Mouse (Mus musculus): ENCODE measurements around the gene Snx22. TPM values are rescaled to one million over a fixed set of nuclear protein-coding genes. Genes with fewer than 3 reads are reported as not detected.

The Snx22 gene
- 1.4 and 2.3 TPM in 2 replicates for polyA plus RNA-seq (2015; fragmentation: Nextera tagmentation; extraction: Ambion mirVana)

DNA sequence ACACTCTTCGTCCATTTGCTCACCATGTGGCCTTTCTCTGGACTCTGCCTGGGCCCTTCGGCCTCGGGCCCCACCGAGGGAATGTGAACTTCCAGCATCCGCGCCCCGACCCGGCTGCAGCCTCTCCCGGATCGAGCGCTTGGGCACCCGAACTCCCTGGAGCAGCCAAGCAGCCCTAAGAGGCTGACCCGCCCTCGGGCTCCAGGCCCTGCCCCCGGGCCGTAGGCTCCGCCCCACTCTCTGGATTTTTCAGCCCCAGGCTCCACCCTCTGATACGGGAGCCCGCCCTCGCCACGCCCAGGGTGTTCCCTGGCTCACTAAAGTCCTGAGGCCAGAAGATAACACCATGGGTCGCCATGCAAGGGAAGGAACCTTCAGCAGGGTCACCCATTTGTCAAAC lies at the start of gene Snx22:
Gene Snx22 (minus strand): TSS at position 137 of the 400 bp plus-strand sequence.
- H3K4me2 ChIP-seq = peak within 1 kb of the TSS; percentile 94
- H3K4me3 ChIP-seq (replicated peaks) = peak within 1 kb of the TSS; percentile 52
- no peak within 1 kb of the TSS for H3K27ac ChIP-seq
- no peaks in the 10 kb centered on the region for H3K9me3 ChIP-seq (replicated peaks)
- H3K4me1 ChIP-seq = peaks cover 12% of the 10 kb centered on the region
- peaks cover 38% of the 10 kb centered on the region for H3K27me3 ChIP-seq
- H3K9ac ChIP-seq = peak within 1 kb of the TSS; percentile 38
- ATAC-seq (replicated peaks; ENCODE audit: low FRiP score) = peak; percentile 96
- WGBS = under 1% methylated on average over 22 of the region's 22 CpGs
- peaks cover 26% of the 10 kb centered on the region for H3K36me3 ChIP-seq

GRCm38 (mm10) chr9:66116890-66117289 lies 47.4 kb upstream of the Snx22 start:
- 0 out of 2 replicates have a peak overlapping the region, but pooled peaks have one; percentile 10 for H3K27ac ChIP-seq
- ATAC-seq (replicated peaks; ENCODE audit: low FRiP score) = no peak

GRCm38 (mm10) chr9:66114341-66114740 lies 44.8 kb upstream of the Snx22 start:
- H3K4me1 ChIP-seq = peaks cover 20% of the 10 kb centered on the region; the same call in 1 of the 2 replicates
- H3K9me3 ChIP-seq (replicated peaks) = no peaks in the 10 kb centered on the region
- 91% methylated on average over 3 of the region's 3 CpGs for WGBS

More at GRCm38 (mm10) chr9:66116890-66117289, 47.4 kb upstream of the Snx22 start:
- H3K9ac ChIP-seq = no peak overlapping the region
- H3K36me3 ChIP-seq = peaks cover 35% of the 10 kb centered on the region
- 47% methylated on average over 8 of the region's 8 CpGs for WGBS
- no peaks in the 10 kb centered on the region for H3K9me3 ChIP-seq (replicated peaks)
- peaks cover 13% of the 10 kb centered on the region; the same call in 1 of the 2 replicates for H3K4me1 ChIP-seq
- no peak overlapping the region for H3K4me2 ChIP-seq
- H3K27me3 ChIP-seq = no peaks in the 10 kb centered on the region
- H3K4me3 ChIP-seq (replicated peaks) = no peak overlapping the region

GRCm38 (mm10) chr9:66110611-66111379 lies 41.3 kb upstream of the Snx22 start:
- Histone ChIP-seq H3K36me3 (peaks cover 69% of the 10 kb centered on the region), H3K27me3 (no peaks in the 10 kb centered on the region), H3K4me1 (0 out of 2 replicates have a peak, but pooled peaks cover 7% of the 10 kb centered on the region), H3K27ac (peak overlapping the region; percentile 77), H3K4me2 (no peak overlapping the region), H3K4me3 (replicated peaks) (no peak overlapping the region), H3K9me3 (replicated peaks) (no peaks in the 10 kb centered on the region), H3K9ac (no peak overlapping the region)
- no peak for ATAC-seq (replicated peaks; ENCODE audit: low FRiP score)
- 77% methylated on average over 8 of the region's 8 CpGs for WGBS

More at GRCm38 (mm10) chr9:66114341-66114740, 44.8 kb upstream of the Snx22 start:
- H3K36me3 ChIP-seq = peaks cover 45% of the 10 kb centered on the region
- H3K9ac ChIP-seq = no peak overlapping the region
- H3K4me2 ChIP-seq = no peak overlapping the region
- ATAC-seq (replicated peaks; ENCODE audit: low FRiP score) = no peak
- no peaks in the 10 kb centered on the region for H3K27me3 ChIP-seq
- no peak overlapping the region for H3K27ac ChIP-seq
- no peak overlapping the region for H3K4me3 ChIP-seq (replicated peaks)

DNA sequence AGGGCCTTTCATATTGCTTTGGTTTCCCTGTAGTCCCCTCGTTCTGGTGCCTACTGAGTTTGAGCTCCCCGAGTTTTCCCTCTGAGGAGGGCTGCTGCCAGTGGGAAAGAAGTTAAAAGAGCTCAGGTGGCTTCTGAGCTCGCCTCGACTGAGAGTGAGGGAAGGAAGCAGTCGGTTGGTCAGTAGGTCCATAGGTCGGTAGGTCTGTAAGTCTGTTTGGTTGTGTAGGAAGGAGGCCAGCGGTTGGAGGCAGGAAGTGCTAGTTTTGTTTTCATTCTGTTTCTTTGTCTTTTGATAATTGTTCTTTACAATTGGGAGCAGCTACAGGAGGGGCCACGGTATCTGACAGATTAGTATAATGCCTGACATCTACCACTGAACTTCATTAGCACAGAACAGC lies 40.6 kb upstream of the Snx22 start:
- Histone ChIP-seq H3K27me3 (no peaks in the 10 kb centered on the region), H3K4me2 (no peak overlapping the region), H3K36me3 (peaks cover 69% of the 10 kb centered on the region), H3K4me3 (replicated peaks) (no peak overlapping the region), H3K9me3 (replicated peaks) (no peaks in the 10 kb centered on the region), H3K4me1 (0 out of 2 replicates have a peak, but pooled peaks cover 7% of the 10 kb centered on the region), H3K27ac (peak overlapping the region; percentile 77), H3K9ac (no peak overlapping the region)
- 64% methylated on average over 8 of the region's 8 CpGs for WGBS
- no peak for ATAC-seq (replicated peaks; ENCODE audit: low FRiP score)

DNA sequence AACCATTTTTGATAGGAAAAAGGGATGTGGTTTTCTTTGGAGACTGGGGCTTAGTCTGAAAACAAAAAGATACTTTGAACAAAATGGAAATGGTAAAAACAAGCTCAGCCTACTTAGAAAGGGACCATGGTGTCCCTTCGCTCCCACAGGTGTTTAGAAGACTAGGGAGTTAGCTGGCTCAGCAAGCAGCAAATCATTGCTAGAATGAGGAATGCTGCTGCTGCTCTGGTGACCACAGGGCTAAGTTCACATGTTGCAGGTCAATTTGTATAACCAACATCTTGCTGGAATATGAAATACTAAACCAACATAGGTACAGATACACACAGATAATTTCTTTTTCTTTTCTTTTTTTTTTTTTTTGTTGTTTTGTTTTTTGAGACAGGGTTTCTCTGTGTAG lies 40.1 kb upstream of the Snx22 start:
- H3K9me3 ChIP-seq (replicated peaks) = no peaks in the 10 kb centered on the region
- H3K9ac ChIP-seq = no peak overlapping the region
- H3K27me3 ChIP-seq = no peaks in the 10 kb centered on the region
- 95% methylated on average over 1 of the region's 1 CpGs for WGBS
- ATAC-seq (replicated peaks; ENCODE audit: low FRiP score) = no peak
- peaks cover 69% of the 10 kb centered on the region for H3K36me3 ChIP-seq
- 0 out of 2 replicates have a peak, but pooled peaks cover 7% of the 10 kb centered on the region for H3K4me1 ChIP-seq
- no peak overlapping the region for H3K4me3 ChIP-seq (replicated peaks)
- H3K4me2 ChIP-seq = no peak overlapping the region
- no peak overlapping the region for H3K27ac ChIP-seq

- H3K4me2 ChIP-seq = no peak overlapping the region
- no peaks in the 10 kb centered on the region for H3K27me3 ChIP-seq
- peak overlapping the region; percentile 39 for H3K27ac ChIP-seq
- H3K4me3 ChIP-seq (replicated peaks) = no peak overlapping the region
- no peak for ATAC-seq (replicated peaks; ENCODE audit: low FRiP score)
- H3K36me3 ChIP-seq = peaks cover 90% of the 10 kb centered on the region
- no peaks in the 10 kb centered on the region for H3K9me3 ChIP-seq (replicated peaks)
- H3K9ac ChIP-seq = no peak overlapping the region
- WGBS = 82% methylated on average over 8 of the region's 8 CpGs
- H3K4me1 ChIP-seq = no peaks in the 10 kb centered on the region
Observed at GRCm38 (mm10) chr9:66105168-66105567, 35.6 kb upstream of the Snx22 start.

DNA sequence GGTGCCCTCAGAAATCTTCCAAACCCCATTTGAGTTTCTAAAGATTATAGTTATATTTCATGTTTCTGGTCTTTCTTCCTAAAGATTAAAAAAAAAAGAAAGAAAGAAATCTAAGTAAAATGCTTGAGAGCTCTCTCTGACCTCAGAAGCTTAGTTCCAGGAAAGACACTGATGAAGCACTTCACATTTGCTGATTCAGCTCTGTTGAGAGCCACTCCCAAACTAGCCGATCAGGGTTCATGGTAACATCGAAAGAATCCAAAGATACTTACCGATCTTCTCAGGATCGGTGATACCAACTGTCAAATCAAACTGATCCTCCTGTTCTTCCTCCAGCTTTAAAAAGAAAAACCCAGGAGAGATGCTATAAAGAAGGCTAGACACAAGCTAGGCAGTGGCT lies 35.1 kb upstream of the Snx22 start:
- no peak for ATAC-seq (replicated peaks; ENCODE audit: low FRiP score)
- Histone ChIP-seq H3K27me3 (no peaks in the 10 kb centered on the region), H3K9ac (no peak overlapping the region), H3K27ac (0 out of 2 replicates have a peak overlapping the region, but pooled peaks have one; percentile 18), H3K4me1 (no peaks in the 10 kb centered on the region), H3K36me3 (peaks cover 95% of the 10 kb centered on the region), H3K4me3 (replicated peaks) (no peak overlapping the region), H3K4me2 (no peak overlapping the region), H3K9me3 (replicated peaks) (no peaks in the 10 kb centered on the region)
- 93% methylated on average over 4 of the region's 4 CpGs for WGBS

GRCm38 (mm10) chr9:66102668-66103067 lies 33.1 kb upstream of the Snx22 start:
- Histone ChIP-seq H3K36me3 (peaks cover 94% of the 10 kb centered on the region), H3K9ac (no peak overlapping the region), H3K27me3 (no peaks in the 10 kb centered on the region), H3K4me3 (replicated peaks) (no peak overlapping the region), H3K4me2 (no peak overlapping the region), H3K9me3 (replicated peaks) (no peaks in the 10 kb centered on the region), H3K27ac (no peak overlapping the region), H3K4me1 (no peaks in the 10 kb centered on the region)
- no peak for ATAC-seq (replicated peaks; ENCODE audit: low FRiP score)
- WGBS = 90% methylated on average over 6 of the region's 6 CpGs

DNA sequence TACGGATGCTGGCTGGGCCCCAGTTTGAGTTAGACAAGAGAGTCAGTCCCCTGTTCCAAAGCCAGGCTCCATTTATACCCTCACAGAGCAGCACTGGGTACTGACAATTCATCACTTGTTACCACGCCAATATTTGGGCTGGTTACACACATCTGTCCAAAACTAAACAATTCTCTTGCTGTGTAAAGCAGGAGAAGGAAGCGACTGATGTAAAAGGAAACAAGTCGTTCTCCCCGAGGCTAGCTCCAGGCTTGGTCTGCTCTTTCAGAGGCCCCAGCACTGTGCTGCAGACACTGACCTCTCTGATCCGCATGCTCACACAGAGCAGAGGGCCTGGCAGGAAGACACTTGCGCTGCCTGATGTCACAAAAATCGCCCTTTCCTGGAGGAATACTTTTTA lies 32.1 kb upstream of the Snx22 start:
- ATAC-seq (replicated peaks; ENCODE audit: low FRiP score) = no peak
- Histone ChIP-seq H3K4me1 (no peaks in the 10 kb centered on the region), H3K27ac (no peak overlapping the region), H3K27me3 (no peaks in the 10 kb centered on the region), H3K4me3 (replicated peaks) (no peak overlapping the region), H3K9me3 (replicated peaks) (no peaks in the 10 kb centered on the region), H3K4me2 (no peak overlapping the region), H3K9ac (no peak overlapping the region), H3K36me3 (peaks cover 96% of the 10 kb centered on the region)
- 87% methylated on average over 8 of the region's 8 CpGs for WGBS

DNA sequence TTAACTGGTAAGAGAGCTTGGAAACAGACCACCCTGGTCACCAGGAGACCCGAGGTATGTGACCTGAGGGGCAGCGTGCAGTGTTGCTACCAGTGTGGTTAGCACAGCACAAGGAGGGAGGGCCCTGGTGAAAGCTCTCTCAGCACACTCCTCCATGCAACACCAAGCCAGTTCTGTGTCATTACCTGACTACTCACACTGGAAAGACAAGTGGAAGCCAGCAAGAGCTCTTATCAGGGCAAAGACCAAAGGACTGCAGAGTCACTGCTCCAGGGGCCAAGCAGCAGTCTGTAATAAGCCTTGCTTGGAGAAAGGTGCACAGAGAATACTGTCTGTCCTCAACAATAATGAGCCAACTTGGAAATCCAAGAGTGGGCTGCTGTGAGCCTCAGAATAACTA lies 23.1 kb upstream of the Snx22 start:
- H3K4me3 ChIP-seq (replicated peaks) = no peak overlapping the region
- no peaks in the 10 kb centered on the region for H3K9me3 ChIP-seq (replicated peaks)
- H3K36me3 ChIP-seq = peaks cover 95% of the 10 kb centered on the region
- WGBS = 62% methylated on average over 2 of the region's 2 CpGs
- ATAC-seq (replicated peaks; ENCODE audit: low FRiP score) = no peak
- H3K27ac ChIP-seq = 0 out of 2 replicates have a peak overlapping the region, but pooled peaks have one; percentile 13
- peaks cover 18% of the 10 kb centered on the region; the same call in 1 of the 2 replicates for H3K4me1 ChIP-seq
- H3K9ac ChIP-seq = no peak overlapping the region
- no peaks in the 10 kb centered on the region for H3K27me3 ChIP-seq
- H3K4me2 ChIP-seq = no peak overlapping the region

All from kidney, embryonic 15.5 days (tissue).